Mouse (Mus musculus): Measurements from ENCODE around the gene Lrrc4b. TPM values are rescaled to one million over a fixed set of nuclear protein-coding genes. Genes with fewer than 3 reads are reported as not detected.

Lrrc4b gene
- total RNA-seq, 1 experiment, result 0.18 TPM

DNA sequence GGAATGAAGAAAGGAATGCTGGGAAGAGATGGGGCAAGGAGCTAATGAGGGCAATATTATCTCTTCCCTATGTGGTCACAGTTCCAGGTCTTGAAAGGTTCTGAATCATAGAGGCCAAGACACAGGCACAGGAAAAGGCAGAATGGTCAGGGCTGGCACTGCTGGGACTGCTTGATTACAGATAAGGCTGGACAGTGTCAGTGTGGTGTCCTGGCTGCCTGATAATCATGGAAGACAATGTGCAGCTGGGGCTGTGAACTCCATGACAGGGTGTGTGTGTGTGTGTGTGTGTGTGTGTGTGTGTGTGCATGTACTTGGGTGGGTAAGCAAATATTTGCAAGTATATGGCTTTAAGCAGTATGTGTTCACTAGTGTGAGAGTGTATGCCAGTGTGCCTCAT lies 78.7 kb downstream of the Lrrc4b start:
- in situ Hi-C loops (cut with MboI; ENCODE audit: low sequenced_read_pairs in 2 of 2, unreplicated experiment in 2 of 2), result no loop called here
- Histone ChIP-seq H3K9me3 (ENCODE audit: control insufficient read depth, insufficient read depth, low read depth, low read length) (no peaks in the 10 kb centered on the region), H3K4me1 (ENCODE audit: control insufficient read depth in 2 of 2, insufficient read depth in 2 of 2, low read length in 2 of 2, poor library complexity in 1 of 2) (peaks cover 0 to 2% of the 10 kb centered on the region in 2 experiments; a peak in 1 of 4 replicates), H3K9ac (ENCODE audit: insufficient read depth, low read depth, low read length, poor library complexity, severe bottlenecking) (no peak overlapping the region), H3K27ac (ENCODE audit: insufficient read depth, low read depth, low read length, poor library complexity, severe bottlenecking) (no peak overlapping the region), H3K4me3 (ENCODE audit: insufficient read depth in 1 of 2, low read depth in 1 of 2, low read length in 2 of 2, poor library complexity in 1 of 2, severe bottlenecking in 1 of 2) (no peak overlapping the region), H3K36me3 (ENCODE audit: control insufficient read depth, insufficient read depth, low read length, poor library complexity, severe bottlenecking) (no peaks in the 10 kb centered on the region)
- no peak for TF ChIP-seq ZNF384 (IDR thresholded peaks at IDR 0.05; ENCODE audit: low read depth, low read length)
- no peak for TF ChIP-seq MAFK (IDR thresholded peaks at IDR 0.05; ENCODE audit: insufficient read depth, low read depth, low read length)
- TF ChIP-seq ZC3H11A (IDR thresholded peaks at IDR 0.05; ENCODE audit: borderline replicate concordance, low read depth, low read length), result no peak
- TF ChIP-seq CHD2 (IDR thresholded peaks at IDR 0.05; ENCODE audit: low read depth, low read length), result no peak
- TF ChIP-seq HCFC1 (IDR thresholded peaks at IDR 0.05; ENCODE audit: borderline replicate concordance, insufficient read depth, low read length), result no peak
- DNase-seq (ENCODE audit: low read depth, low spot score), result no peak

Other genes starting within 250 kb of the Lrrc4b start
- not detected in 2 replicates for gene Klk1b24, start 240.8 kb upstream of the Lrrc4b start, total RNA-seq (2012; rRNA removed)
- 0.40 TPM in 1 of 2 replicates, not detected in the other for gene Klk1b3, start 230.8 kb upstream of the Lrrc4b start, total RNA-seq (2012; rRNA removed)
- not detected in 2 replicates for gene Klk1b4, start 221.6 kb upstream of the Lrrc4b start, total RNA-seq (2012; rRNA removed)
- not detected in 2 replicates for gene Klk1b5, start 213.1 kb upstream of the Lrrc4b start, total RNA-seq (2012; rRNA removed)
- 4.0 and 5.8 TPM in 2 replicates for gene Klk1, start 203.7 kb upstream of the Lrrc4b start, total RNA-seq (2012; rRNA removed)
- gene Gm36864, start 192.8 kb upstream of the Lrrc4b start, total RNA-seq (2012; rRNA removed), result not detected in 2 replicates
- 0.42 and 0.58 TPM in 2 replicates for gene 1700028J19Rik, start 182.3 kb upstream of the Lrrc4b start, total RNA-seq (2012; rRNA removed)
- 127 and 194 TPM in 2 replicates for gene 2410002F23Rik, start 182.3 kb upstream of the Lrrc4b start, total RNA-seq (2012; rRNA removed)
- 0.18 and 0.58 TPM in 2 replicates for gene Acp4, start 171.6 kb upstream of the Lrrc4b start, total RNA-seq (2012; rRNA removed)
- gene Gm15517, start 167.6 kb upstream of the Lrrc4b start, total RNA-seq (2012; rRNA removed), result 1.4 TPM in 1 of 2 replicates, not detected in the other
- 2.2 TPM in 2 replicates for gene Clec11a, start 122.1 kb upstream of the Lrrc4b start, total RNA-seq (2012; rRNA removed)
- gene Shank1, start 118.8 kb upstream of the Lrrc4b start, total RNA-seq (2012; rRNA removed), result 1.0 and 1.5 TPM in 2 replicates
- 5.8 and 8.0 TPM in 2 replicates for gene Syt3, start 44.9 kb upstream of the Lrrc4b start, total RNA-seq (2012; rRNA removed)
- gene 1700008O03Rik, start 43.2 kb upstream of the Lrrc4b start, total RNA-seq (2012; rRNA removed), result 1.4 and 4.8 TPM in 2 replicates
- gene Aspdh, start 36.4 kb downstream of the Lrrc4b start, total RNA-seq (2012; rRNA removed), result not detected in 2 replicates
- gene Josd2, start 39.0 kb downstream of the Lrrc4b start, total RNA-seq (2012; rRNA removed), result 18.6 and 18.9 TPM in 2 replicates
- gene Emc10, start 67.5 kb downstream of the Lrrc4b start, total RNA-seq (2012; rRNA removed), result 64.2 and 104 TPM in 2 replicates
- 3.4 and 4.2 TPM in 2 replicates for gene Fam71e1, start 67.6 kb downstream of the Lrrc4b start, total RNA-seq (2012; rRNA removed)
- 0.80 and 1.6 TPM in 2 replicates for gene Mybpc2, start 95.6 kb downstream of the Lrrc4b start, total RNA-seq (2012; rRNA removed)
- gene Spib, start 103.1 kb downstream of the Lrrc4b start, total RNA-seq (2012; rRNA removed), result 0.67 and 0.90 TPM in 2 replicates
- gene Pold1, start 119.8 kb downstream of the Lrrc4b start, total RNA-seq (2012; rRNA removed), result 108 and 156 TPM in 2 replicates
- 78.5 and 144 TPM in 2 replicates for gene Nr1h2, start 124.9 kb downstream of the Lrrc4b start, total RNA-seq (2012; rRNA removed)
- gene Napsa, start 143.4 kb downstream of the Lrrc4b start, total RNA-seq (2012; rRNA removed), result 13.7 and 52.5 TPM in 2 replicates
- 9.5 and 12.4 TPM in 2 replicates for gene Kcnc3, start 161.6 kb downstream of the Lrrc4b start, total RNA-seq (2012; rRNA removed)
- 7.0 and 9.8 TPM in 2 replicates for gene Myh14, start 241.8 kb downstream of the Lrrc4b start, total RNA-seq (2012; rRNA removed)